Mouse (Mus musculus) cortical plate, adult 2 months (tissue): ENCODE results near the gene Wfdc2.

Experiments used
- CTCF ChIP-seq: fragments of 200-500 bp; IDR thresholded peaks from 2 replicates; pipeline ENCODE4 v1.5.1; 2011; ENCODE audit warnings: mild to moderate bottlenecking, control low read depth, low read length; ENCODE audit not compliant: insufficient read depth; ENCODE audit errors: extremely low read depth
- POLR2A ChIP-seq: fragments of 200-500 bp; IDR thresholded peaks from 2 replicates; pipeline ENCODE4 v1.6.1; 2011; ENCODE audit warnings: mild to moderate bottlenecking, low read length, control low read depth; ENCODE audit not compliant: insufficient read depth; ENCODE audit errors: extremely low read depth

GRCm38 (mm10) chr2:164566997-164567396 is 4.8 kb downstream of the Wfdc2 start:
- TF ChIP-seq CTCF (no peak), POLR2A (no peak)
